Mouse (Mus musculus) embryonic facial prominence, embryonic 15.5 days (tissue): Measurements from ENCODE around the gene Nxpe5. TPM values are rescaled to one million over a fixed set of nuclear protein-coding genes. Genes with fewer than 3 reads are reported as not detected.

Experiments used
- polyA plus RNA-seq: library from polyadenylated mRNA; unstranded; fragments of >200 nt; fragmentation: Nextera tagmentation; extraction: Ambion mirVana; gene quantifications from 2 replicates; pipeline ENCODE4 v1.2.1, GENCODE M21; 2015

Gene Nxpe5
- polyA plus RNA-seq, 1 experiment from 2014 or later: not detected

Other genes with a start within 250 kb of the Nxpe5 start
- 0.17 TPM in 1 of 2 replicates, not detected in the other for gene Azgp1, start 244.4 kb upstream of the Nxpe5 start, polyA plus RNA-seq
- not detected in 2 replicates for gene Smok3a, start 204.6 kb upstream of the Nxpe5 start, polyA plus RNA-seq
- not detected in 2 replicates for gene Smok3b, start 204.5 kb upstream of the Nxpe5 start, polyA plus RNA-seq
- not detected in 2 replicates for gene Smok3c, start 172.7 kb upstream of the Nxpe5 start, polyA plus RNA-seq
- 16.5 and 17.8 TPM in 2 replicates for gene Zkscan1, start 140.8 kb upstream of the Nxpe5 start, polyA plus RNA-seq
- gene Zscan21, start 109.0 kb upstream of the Nxpe5 start, polyA plus RNA-seq: 54.0 and 58.1 TPM in 2 replicates
- gene Zfp113, start 70.2 kb upstream of the Nxpe5 start, polyA plus RNA-seq: 17.4 and 19.9 TPM in 2 replicates
- gene Cops6, start 64.8 kb upstream of the Nxpe5 start, polyA plus RNA-seq: 303 and 321 TPM in 2 replicates
- gene Ap4m1, start 53.9 kb upstream of the Nxpe5 start, polyA plus RNA-seq: 26.9 and 27.4 TPM in 2 replicates
- 141 and 142 TPM in 2 replicates for gene Mcm7, start 53.5 kb upstream of the Nxpe5 start, polyA plus RNA-seq
- 77.2 and 87.7 TPM in 2 replicates for gene Taf6, start 38.4 kb upstream of the Nxpe5 start, polyA plus RNA-seq
- 61.1 and 65.6 TPM in 2 replicates for gene Cnpy4, start 38.4 kb upstream of the Nxpe5 start, polyA plus RNA-seq
- gene Mblac1, start 31.6 kb upstream of the Nxpe5 start, polyA plus RNA-seq: 8.5 and 8.6 TPM in 2 replicates
- 72.6 and 72.7 TPM in 2 replicates for gene Lamtor4, start 29.6 kb downstream of the Nxpe5 start, polyA plus RNA-seq
- gene BC037034, start 38.1 kb downstream of the Nxpe5 start, polyA plus RNA-seq: 7.4 and 7.7 TPM in 2 replicates
- 2.9 and 3.1 TPM in 2 replicates for gene Gal3st4, start 46.9 kb downstream of the Nxpe5 start, polyA plus RNA-seq
- gene Gm43720, start 54.1 kb downstream of the Nxpe5 start, polyA plus RNA-seq: 0.12 and 0.13 TPM in 2 replicates
- gene Gpc2, start 54.1 kb downstream of the Nxpe5 start, polyA plus RNA-seq: 24.7 and 30.0 TPM in 2 replicates
- 4.9 and 5.2 TPM in 2 replicates for gene Stag3, start 54.3 kb downstream of the Nxpe5 start, polyA plus RNA-seq
- gene Pvrig, start 116.1 kb downstream of the Nxpe5 start, polyA plus RNA-seq: 0.21 TPM in 1 of 2 replicates, not detected in the other
- gene Zfp157, start 215.6 kb downstream of the Nxpe5 start, polyA plus RNA-seq: 34.8 and 40.3 TPM in 2 replicates